Mouse (Mus musculus) megakaryocyte, embryonic 14.5 days (primary cell): ENCODE data around the gene Fastk.

Source experiments
- FLI1 ChIP-seq: IDR thresholded peaks from 2 replicates; pipeline ENCODE4 v1.6.1; 2012; ENCODE audit warnings: low read length, inconsistent platforms, mixed read lengths
- GATA1 ChIP-seq: IDR thresholded peaks from 3 replicates; pipeline ENCODE4 v1.6.1; 2012; ENCODE audit warnings: mixed read lengths, low read length, inconsistent platforms, borderline replicate concordance

- no peak for TF ChIP-seq GATA1
- TF ChIP-seq FLI1 = no peak
Observed at GRCm38 (mm10) chr5:24475476-24476241, 30.6 kb upstream of the Fastk start.
